Mouse (Mus musculus): ENCODE data around the gene Rad52. TPM values are rescaled to one million over a fixed set of nuclear protein-coding genes. Genes with fewer than 3 reads are reported as not detected.

Rad52 gene
- polyA plus RNA-seq, 1 experiment from 2014 or later: 13.7 TPM

GRCm38 (mm10) chr6:119918561-119919181 is 16.2 kb downstream of the Rad52 start:
- ATAC-seq: no peak
- Histone ChIP-seq H3K4me1 (no peaks in the 10 kb centered on the region), H3K4me3 (no peak overlapping the region), H3K27me3 (replicated peaks) (no peaks in the 10 kb centered on the region), H3K9ac (no peak overlapping the region), H3K4me2 (no peak overlapping the region), H3K36me3 (peaks cover 92% of the 10 kb centered on the region), H3K9me3 (replicated peaks) (no peaks in the 10 kb centered on the region), H3K27ac (no peak overlapping the region)
- WGBS (ENCODE audit: insufficient replicate concordance): 48% methylated on average over 16 of the region's 16 CpGs

- Histone ChIP-seq H3K4me1 (no peaks in the 10 kb centered on the region), H3K36me3 (peaks cover 95% of the 10 kb centered on the region), H3K27ac (no peak overlapping the region), H3K9me3 (replicated peaks) (no peaks in the 10 kb centered on the region), H3K27me3 (replicated peaks) (no peaks in the 10 kb centered on the region), H3K4me3 (no peak overlapping the region), H3K4me2 (no peak overlapping the region), H3K9ac (no peak overlapping the region)
- ATAC-seq: no peak
- WGBS (ENCODE audit: insufficient replicate concordance): 84% methylated on average over 3 of the region's 3 CpGs
Observed at GRCm38 (mm10) chr6:119922136-119922535, 19.6 kb downstream of the Rad52 start.

- WGBS (ENCODE audit: insufficient replicate concordance): 87% methylated on average over 4 of the region's 4 CpGs
- peaks cover 96% of the 10 kb centered on the region for H3K36me3 ChIP-seq
- ATAC-seq: no peak
Observed at GRCm38 (mm10) chr6:119922544-119922943, 20.0 kb downstream of the Rad52 start.

GRCm38 (mm10) chr6:119924235-119925005 is 21.9 kb downstream of the Rad52 start:
- Histone ChIP-seq H3K4me2 (no peak overlapping the region), H3K9ac (no peak overlapping the region), H3K27ac (no peak overlapping the region), H3K4me3 (no peak overlapping the region), H3K4me1 (no peaks in the 10 kb centered on the region), H3K36me3 (peaks cover 98% of the 10 kb centered on the region), H3K9me3 (replicated peaks) (no peaks in the 10 kb centered on the region), H3K27me3 (replicated peaks) (no peaks in the 10 kb centered on the region)
- ATAC-seq: no peak
- WGBS (ENCODE audit: insufficient replicate concordance): 59% methylated on average over 4 of the region's 4 CpGs

More at GRCm38 (mm10) chr6:119922544-119922943, 20.0 kb downstream of the Rad52 start:
- Histone ChIP-seq H3K9me3 (replicated peaks) (no peaks in the 10 kb centered on the region), H3K27me3 (replicated peaks) (no peaks in the 10 kb centered on the region), H3K9ac (no peak overlapping the region), H3K27ac (no peak overlapping the region), H3K4me1 (no peaks in the 10 kb centered on the region), H3K4me3 (no peak overlapping the region), H3K4me2 (no peak overlapping the region)

Other genes with a start within 250 kb of the Rad52 start
- 6.8 and 7.1 TPM in 2 replicates for gene Erc1, start 54.5 kb upstream of the Rad52 start, polyA plus RNA-seq (2016; fragmentation: Nextera tagmentation; extraction: Ambion mirVana)
- gene Wnk1, start 136.0 kb downstream of the Rad52 start, polyA plus RNA-seq (2016; fragmentation: Nextera tagmentation; extraction: Ambion mirVana): 31.3 and 36.5 TPM in 2 replicates
- gene Ninj2, start 190.7 kb downstream of the Rad52 start, polyA plus RNA-seq (2016; fragmentation: Nextera tagmentation; extraction: Ambion mirVana): not detected in 2 replicates

Measured in liver, embryonic 12.5 days (tissue).